Mouse (Mus musculus): ENCODE measurements around the gene Capn12.

- TF ChIP-seq CTCF (IDR thresholded peaks at IDR 0.05; ENCODE audit: low read depth, low read length) (no peak), GATA1 (IDR thresholded peaks at IDR 0.05; ENCODE audit: borderline replicate concordance, low read length) (no peak)
Observed at GRCm38 (mm10) chr7:28925317-28925716, 44.1 kb downstream of the Capn12 start.
